22 mouse cellular contexts compared by ENCODE assay signal in the genomic region with DNA sequence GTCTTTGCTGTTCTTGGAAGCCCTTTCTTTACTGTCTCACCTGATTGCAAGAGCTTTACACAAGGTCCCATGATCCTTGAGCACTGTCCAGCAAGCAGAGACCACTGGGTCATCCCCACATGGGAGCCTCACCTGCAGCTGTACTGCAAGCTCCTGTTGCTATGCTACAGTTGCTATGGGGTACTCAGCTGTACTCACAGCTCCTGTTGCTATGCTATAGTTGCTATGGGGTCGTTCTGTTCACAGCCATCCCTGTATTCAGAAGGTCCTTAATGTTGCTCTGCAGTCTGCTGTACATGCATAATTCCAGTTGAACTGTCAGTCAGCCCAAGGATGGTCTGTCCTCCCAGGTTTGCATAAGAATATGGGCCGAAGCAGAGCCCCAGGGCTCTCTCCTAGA. TPM values are rescaled to one million over a fixed set of nuclear protein-coding genes. Genes with fewer than 3 reads are reported as not detected.
A peak's percentile ranks its signal among the peaks of the same experiment; 100 is the strongest.
DNase-seq lines count a peak whose midpoint lies in the region; ATAC-seq and TF ChIP-seq lines count a peak whose summit lies in the region.
"Had no signal": no experiment of that assay in that cellular context is flagged by ENCODE, and none has a peak within 500 bp of the region (broad histone marks: within the 10 kb centered on the region; RNA-seq: fewer than 3 reads in every experiment).

No protein-coding gene starts in this region.

- H3ac ChIP-seq in myocyte (ENCODE audit: control insufficient read depth, insufficient read length): no peak overlapping the region

- no peaks in the 10 kb centered on the region for H3K79me2 ChIP-seq in myocyte (ENCODE audit: control insufficient read depth, insufficient read depth)

- H3K27ac ChIP-seq in hindbrain, embryonic 12.5 days: no peak overlapping the region
- H3K27ac ChIP-seq in hindbrain, embryonic 13.5 days: no peak overlapping the region
- no peak overlapping the region for H3K27ac ChIP-seq in forebrain, postnatal 0 days (ENCODE audit: low read depth, low read length)
- H3K27ac ChIP-seq in intestine, embryonic 16.5 days (ENCODE audit: low read length): no peak overlapping the region
- H3K27ac ChIP-seq: limb, embryonic 10.5 days had no signal

- H3K9ac ChIP-seq in hindbrain, embryonic 12.5 days: no peak overlapping the region
- no peak overlapping the region for H3K9ac ChIP-seq in hindbrain, embryonic 13.5 days
- no peak overlapping the region for H3K9ac ChIP-seq in forebrain, postnatal 0 days
- no peak overlapping the region for H3K9ac ChIP-seq in intestine, embryonic 16.5 days (ENCODE audit: low read depth, low read length)
- H3K9ac ChIP-seq: lung, embryonic 14.5 days had no signal

- peaks cover 6% of the 10 kb centered on the region for H3K4me1 ChIP-seq in hindbrain, embryonic 12.5 days
- H3K4me1 ChIP-seq in hindbrain, embryonic 13.5 days (replicated peaks): no peaks in the 10 kb centered on the region
- H3K4me1 ChIP-seq in forebrain, postnatal 0 days (ENCODE audit: insufficient read depth): no peaks in the 10 kb centered on the region
- H3K4me1 ChIP-seq in intestine, embryonic 16.5 days (ENCODE audit: control insufficient read depth, insufficient read depth, low read length): no peaks in the 10 kb centered on the region

- peak; percentile 39 for DNase-seq in ZHBTc4 (ENCODE audit: low read depth, low spot score)
- peak; percentile 46 for DNase-seq in forebrain, postnatal 0 days
- DNase-seq in spleen, postnatal 36 days (ENCODE audit: low spot score in 2 of 2): no peak
- DNase-seq: adrenal gland, postnatal 25 days; B cell, adult 2 months; cerebellum, adult 9-10 months; heart, postnatal 14 days; lung, embryonic 14.5 days; lung, postnatal 4 days; right cerebral cortex, postnatal 4 days; thymus, postnatal 4 days had no signal

- whole genome bisulfite sequencing in hindbrain, embryonic 12.5 days: 34% methylated on average over 2 of the region's 2 CpGs
- WGBS in hindbrain, embryonic 13.5 days: 32% methylated on average over 2 of the region's 2 CpGs
- 42% methylated on average over 2 of the region's 2 CpGs for WGBS in forebrain, postnatal 0 days
- WGBS in intestine, embryonic 16.5 days: 70% methylated on average over 2 of the region's 2 CpGs

- no peaks in the 10 kb centered on the region for H3K9me3 ChIP-seq in hindbrain, embryonic 12.5 days (replicated peaks)
- H3K9me3 ChIP-seq in hindbrain, embryonic 13.5 days: no peaks in the 10 kb centered on the region
- H3K9me3 ChIP-seq in forebrain, postnatal 0 days (ENCODE audit: low read length): no peaks in the 10 kb centered on the region
- H3K9me3 ChIP-seq in intestine, embryonic 16.5 days (ENCODE audit: control insufficient read depth, low read length): no peaks in the 10 kb centered on the region
- H3K9me3 ChIP-seq: limb, embryonic 10.5 days had no signal

- H3K4me2 ChIP-seq in hindbrain, embryonic 12.5 days (replicated peaks): no peak overlapping the region
- H3K4me2 ChIP-seq in hindbrain, embryonic 13.5 days: no peak overlapping the region
- H3K4me2 ChIP-seq in forebrain, postnatal 0 days (ENCODE audit: low read depth): no peak overlapping the region
- no peak overlapping the region for H3K4me2 ChIP-seq in myocyte (ENCODE audit: low read depth)
- H3K4me2 ChIP-seq in intestine, embryonic 16.5 days (ENCODE audit: low read depth, low read length): no peak overlapping the region
- H3K4me2 ChIP-seq: heart, embryonic 11.5 days; liver, embryonic 11.5 days; lung, embryonic 14.5 days had no signal

- no peak for TF ChIP-seq POLR2A in myocyte (IDR thresholded peaks at IDR 0.05; ENCODE audit: insufficient read length, low read depth)

- no peak for TF ChIP-seq CTCF in forebrain, postnatal 0 days (IDR thresholded peaks at IDR 0.05; ENCODE audit: low read depth)

- H3K27me3 ChIP-seq in hindbrain, embryonic 12.5 days: no peaks in the 10 kb centered on the region
- no peaks in the 10 kb centered on the region for H3K27me3 ChIP-seq in hindbrain, embryonic 13.5 days
- no peaks in the 10 kb centered on the region for H3K27me3 ChIP-seq in forebrain, postnatal 0 days (ENCODE audit: insufficient read depth, low read length)
- no peaks in the 10 kb centered on the region for H3K27me3 ChIP-seq in myocyte (ENCODE audit: control insufficient read depth, insufficient read depth, insufficient read length)
- H3K27me3 ChIP-seq in intestine, embryonic 16.5 days (replicated peaks; ENCODE audit: control insufficient read depth, insufficient read depth, low read length): no peaks in the 10 kb centered on the region

- no peak overlapping the region for H3K4me3 ChIP-seq in hindbrain, embryonic 12.5 days
- no peak overlapping the region for H3K4me3 ChIP-seq in hindbrain, embryonic 13.5 days
- no peak overlapping the region for H3K4me3 ChIP-seq in forebrain, postnatal 0 days (ENCODE audit: low read depth, low read length)
- H3K4me3 ChIP-seq in myocyte: no peak overlapping the region
- H3K4me3 ChIP-seq in intestine, embryonic 16.5 days (ENCODE audit: low read length): no peak overlapping the region
- H3K4me3 ChIP-seq: limb, embryonic 10.5 days had no signal

- ATAC-seq in hindbrain, embryonic 12.5 days (ENCODE audit: low FRiP score): peak; percentile 21; the same call in 1 of the 2 replicates
- no peak for ATAC-seq in hindbrain, embryonic 13.5 days (ENCODE audit: low FRiP score)
- ATAC-seq in forebrain, postnatal 0 days: peak; percentile 70
- no peak for ATAC-seq in intestine, embryonic 16.5 days
- ATAC-seq: inflammation-experienced regulatory T-cells, adult 6 months had no signal

- H3K36me3 ChIP-seq in hindbrain, embryonic 12.5 days: peaks cover 95% of the 10 kb centered on the region
- H3K36me3 ChIP-seq in hindbrain, embryonic 13.5 days: peaks cover 95% of the 10 kb centered on the region
- peaks cover 94% of the 10 kb centered on the region for H3K36me3 ChIP-seq in forebrain, postnatal 0 days (ENCODE audit: insufficient read depth)
- H3K36me3 ChIP-seq in myocyte (ENCODE audit: control insufficient read depth, insufficient read depth): peaks cover 6% of the 10 kb centered on the region
- H3K36me3 ChIP-seq in intestine, embryonic 16.5 days (ENCODE audit: control insufficient read depth, insufficient read depth, low read length): peaks cover 2% of the 10 kb centered on the region; the same call in 1 of the 2 replicates

TF ChIP-seq in myocyte, 11 proteins besides CTCF, POLR2A, EP300 and RAD21:
- TF ChIP-seq MAX (IDR thresholded peaks at IDR 0.05; ENCODE audit: low read depth) (no peak), POLR2AphosphoS2 (IDR thresholded peaks at IDR 0.05; ENCODE audit: insufficient read length, low read depth) (peak; percentile 7), MYOG (IDR thresholded peaks at IDR 0.05; ENCODE audit: control insufficient read depth in 1 of 3, insufficient read depth in 1 of 3, insufficient read length in 2 of 3, low read depth in 2 of 3) (no peak), TCF12 (IDR thresholded peaks at IDR 0.05; ENCODE audit: insufficient read depth, poor library complexity, severe bottlenecking) (no peak), E2F4 (IDR thresholded peaks at IDR 0.05; ENCODE audit: insufficient read depth) (no peak), USF1 (IDR thresholded peaks at IDR 0.05; ENCODE audit: low read depth) (no peak), REST (IDR thresholded peaks at IDR 0.05; ENCODE audit: insufficient read depth, insufficient read length) (no peak)

RNA-seq across cellular contexts. Expression of gene Kif21b, which starts 34.2 kb away (rescaled TPM):
- 39.1 and 44.7 TPM in 2 replicates for polyA plus RNA-seq in hindbrain, embryonic 12.5 days (2016; fragmentation: Nextera tagmentation; extraction: Ambion mirVana)
- polyA plus RNA-seq in hindbrain, embryonic 13.5 days (2015; fragmentation: Nextera tagmentation; extraction: Ambion mirVana): 43.7 and 44.2 TPM in 2 replicates
- 120 and 135 TPM in 2 replicates for total RNA-seq in forebrain, postnatal 0 days (2014; rRNA removed)
- 24.8 and 29.2 TPM in 2 replicates for polyA plus RNA-seq in forebrain, postnatal 0 days (2015; fragmentation: Nextera tagmentation; extraction: Ambion mirVana)
- polyA plus RNA-seq in myocyte (2012; fragmentation: generic; extraction: Trizol): 16.8 TPM
- 4.3 and 4.8 TPM in 2 replicates for polyA plus RNA-seq in intestine, embryonic 16.5 days (2015; fragmentation: Nextera tagmentation; extraction: Ambion mirVana)

RNA-seq across cellular contexts. Expression of gene Mroh3, which starts 47.2 kb away (rescaled TPM):
- polyA plus RNA-seq in hindbrain, embryonic 12.5 days (2016; fragmentation: Nextera tagmentation; extraction: Ambion mirVana): 0.34 TPM in 1 of 2 replicates, not detected in the other
- polyA plus RNA-seq in hindbrain, embryonic 13.5 days (2015; fragmentation: Nextera tagmentation; extraction: Ambion mirVana): not detected in 2 replicates
- not detected in 2 replicates for total RNA-seq in forebrain, postnatal 0 days (2014; rRNA removed)
- not detected in 2 replicates for polyA plus RNA-seq in forebrain, postnatal 0 days (2015; fragmentation: Nextera tagmentation; extraction: Ambion mirVana)
- 0.16 TPM for polyA plus RNA-seq in myocyte (2012; fragmentation: generic; extraction: Trizol)
- 0.28 and 0.56 TPM in 2 replicates for polyA plus RNA-seq in intestine, embryonic 16.5 days (2015; fragmentation: Nextera tagmentation; extraction: Ambion mirVana)
- total RNA-seq: adrenal gland, postnatal 25 days; gastrocnemius, postnatal 4 days; heart, postnatal 14 days; monocyte, adult 5-6 weeks had no signal
- polyA plus RNA-seq: heart, embryonic 11.5 days; inflammation-experienced regulatory T-cells, adult 6 months; liver, embryonic 11.5 days; lung, embryonic 14.5 days; neural tube, embryonic 14.5 days had no signal

Comparison
In these comparisons a context has a peak if more than half of its experiments do, and no peak if none do; other contexts are left out.
1. ATAC-seq: peak in hindbrain, embryonic 12.5 days (single experiment) and forebrain, postnatal 0 days (single experiment); none in hindbrain, embryonic 13.5 days (single experiment) and intestine, embryonic 16.5 days (single experiment).
2. DNase-seq: peak in ZHBTc4 (single experiment) and forebrain, postnatal 0 days (single experiment); none in spleen, postnatal 36 days (0 of 2).